Mouse (Mus musculus) C2C12 (cell line): ENCODE data around the gene Gm21985.

Experiments
- CEBPB ChIP-seq: IDR thresholded peaks from one replicate; pipeline ENCODE4 v1.6.1; 2011; ENCODE audit warnings: low read depth, mild to moderate bottlenecking, control low read depth, moderate library complexity
- CTCF ChIP-seq: IDR thresholded peaks from one replicate; pipeline ENCODE4 v1.5.1; 2011; ENCODE audit not compliant: control insufficient read depth, insufficient read depth, insufficient read length
- MAX ChIP-seq: IDR thresholded peaks from one replicate; pipeline ENCODE4 v1.6.1; 2011; ENCODE audit warnings: mild to moderate bottlenecking, control low read depth
- MYOD1 ChIP-seq: IDR thresholded peaks from one replicate; pipeline ENCODE4 v1.6.1; 2011; ENCODE audit warnings: low read depth; ENCODE audit not compliant: control insufficient read depth, insufficient read length
- MYOG ChIP-seq: IDR thresholded peaks from one replicate; pipeline ENCODE4 v1.6.1; 2011; ENCODE audit not compliant: control insufficient read depth, insufficient read length; ENCODE audit errors: extremely low read depth

DNA sequence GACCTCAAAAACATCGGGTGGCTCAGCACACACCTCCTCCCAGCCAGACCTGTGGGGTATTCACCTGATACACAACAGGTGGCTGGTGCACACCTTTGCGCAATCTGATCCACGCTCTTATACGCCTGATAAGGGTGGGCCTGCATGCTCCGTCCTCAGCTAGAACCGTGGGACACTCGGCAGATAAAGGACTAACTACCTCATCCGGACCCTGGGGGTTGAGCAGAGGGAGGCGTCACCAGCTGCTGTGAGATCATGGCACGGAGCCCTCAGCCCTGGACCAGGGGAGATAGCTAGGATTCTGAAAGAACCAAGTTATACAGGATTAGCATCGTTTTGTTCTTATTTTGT, at the start of gene Gm21985:
- no peak for TF ChIP-seq CTCF
- no peak for TF ChIP-seq MAX
- TF ChIP-seq CEBPB: no peak
- no peak for TF ChIP-seq MYOG
- no peak for TF ChIP-seq MYOD1
